Mouse (Mus musculus): ENCODE data around the gene Tdrd1. TPM values are rescaled to one million over a fixed set of nuclear protein-coding genes. Genes with fewer than 3 reads are reported as not detected.

The Tdrd1 gene
- polyA plus RNA-seq, 1 experiment: 0.04 TPM

GRCm38 (mm10) chr19:56897654-56898053, 71.6 kb downstream of the Tdrd1 start:
- DNase-seq: no peak
- Histone ChIP-seq H3K4me3 (replicated peaks; ENCODE audit: extremely low read depth, low read depth, low read length) (no peak overlapping the region), H3K4me1 (ENCODE audit: control insufficient read depth, insufficient read depth, low read length) (no peaks in the 10 kb centered on the region)
- TF ChIP-seq POLR2A (IDR thresholded peaks at IDR 0.05; ENCODE audit: borderline replicate concordance, extremely low read depth, low read depth, low read length) (no peak), CTCF (IDR thresholded peaks at IDR 0.05; ENCODE audit: insufficient read depth, low read length) (no peak)
- 87% methylated on average over 16 of the region's 16 CpGs for WGBS

GRCm38 (mm10) chr19:56904095-56904494, 78.1 kb downstream of the Tdrd1 start:
- TF ChIP-seq POLR2A (IDR thresholded peaks at IDR 0.05; ENCODE audit: borderline replicate concordance, extremely low read depth, low read depth, low read length) (no peak), CTCF (IDR thresholded peaks at IDR 0.05; ENCODE audit: insufficient read depth, low read length) (no peak)
- H3K4me1 ChIP-seq (ENCODE audit: control insufficient read depth, insufficient read depth, low read length): no peaks in the 10 kb centered on the region
- WGBS: 51% methylated on average over 3 of the region's 3 CpGs
- DNase-seq: no peak
- H3K4me3 ChIP-seq (replicated peaks; ENCODE audit: extremely low read depth, low read depth, low read length): no peak overlapping the region

- 77% methylated on average over 7 of the region's 7 CpGs for WGBS
- TF ChIP-seq POLR2A (IDR thresholded peaks at IDR 0.05; ENCODE audit: borderline replicate concordance, extremely low read depth, low read depth, low read length): no peak
- TF ChIP-seq CTCF (IDR thresholded peaks at IDR 0.05; ENCODE audit: insufficient read depth, low read length): no peak
- Histone ChIP-seq H3K4me3 (replicated peaks; ENCODE audit: extremely low read depth, low read depth, low read length) (no peak overlapping the region), H3K4me1 (ENCODE audit: control insufficient read depth, insufficient read depth, low read length) (no peaks in the 10 kb centered on the region)
- no peak for DNase-seq
Observed at GRCm38 (mm10) chr19:56905395-56905794, 79.4 kb downstream of the Tdrd1 start.

- no peak for DNase-seq
- no peak overlapping the region for H3K4me3 ChIP-seq (replicated peaks; ENCODE audit: extremely low read depth, low read depth, low read length)
- WGBS: 43% methylated on average over 3 of the region's 3 CpGs
- TF ChIP-seq CTCF (IDR thresholded peaks at IDR 0.05; ENCODE audit: insufficient read depth, low read length) (no peak), POLR2A (IDR thresholded peaks at IDR 0.05; ENCODE audit: borderline replicate concordance, extremely low read depth, low read depth, low read length) (no peak)
- no peaks in the 10 kb centered on the region for H3K4me1 ChIP-seq (ENCODE audit: control insufficient read depth, insufficient read depth, low read length)
Observed at GRCm38 (mm10) chr19:56907850-56908249, 81.8 kb downstream of the Tdrd1 start.

GRCm38 (mm10) chr19:56908472-56909270, 82.7 kb downstream of the Tdrd1 start:
- DNase-seq: no peak
- WGBS: 69% methylated on average over 17 of the region's 17 CpGs
- TF ChIP-seq CTCF (IDR thresholded peaks at IDR 0.05; ENCODE audit: insufficient read depth, low read length) (peak; percentile 82), POLR2A (IDR thresholded peaks at IDR 0.05; ENCODE audit: borderline replicate concordance, extremely low read depth, low read depth, low read length) (no peak)
- H3K4me1 ChIP-seq (ENCODE audit: control insufficient read depth, insufficient read depth, low read length): no peaks in the 10 kb centered on the region
- H3K4me3 ChIP-seq (replicated peaks; ENCODE audit: extremely low read depth, low read depth, low read length): no peak overlapping the region

GRCm38 (mm10) chr19:56910561-56910960, 84.6 kb downstream of the Tdrd1 start:
- Histone ChIP-seq H3K4me1 (ENCODE audit: control insufficient read depth, insufficient read depth, low read length) (no peaks in the 10 kb centered on the region), H3K4me3 (replicated peaks; ENCODE audit: extremely low read depth, low read depth, low read length) (no peak overlapping the region)
- WGBS: 72% methylated on average over 11 of the region's 11 CpGs
- no peak for DNase-seq
- no peak for TF ChIP-seq CTCF (IDR thresholded peaks at IDR 0.05; ENCODE audit: insufficient read depth, low read length)
- TF ChIP-seq POLR2A (IDR thresholded peaks at IDR 0.05; ENCODE audit: borderline replicate concordance, extremely low read depth, low read depth, low read length): no peak

- TF ChIP-seq CTCF (IDR thresholded peaks at IDR 0.05; ENCODE audit: insufficient read depth, low read length) (no peak), POLR2A (IDR thresholded peaks at IDR 0.05; ENCODE audit: borderline replicate concordance, extremely low read depth, low read depth, low read length) (no peak)
- WGBS: 70% methylated on average over 4 of the region's 4 CpGs
- H3K4me1 ChIP-seq (ENCODE audit: control insufficient read depth, insufficient read depth, low read length): no peaks in the 10 kb centered on the region
- DNase-seq: no peak
- H3K4me3 ChIP-seq (replicated peaks; ENCODE audit: extremely low read depth, low read depth, low read length): no peak overlapping the region
Observed at GRCm38 (mm10) chr19:56913761-56914160, 87.8 kb downstream of the Tdrd1 start.

GRCm38 (mm10) chr19:56914658-56915057, 88.6 kb downstream of the Tdrd1 start:
- Histone ChIP-seq H3K4me3 (replicated peaks; ENCODE audit: extremely low read depth, low read depth, low read length) (no peak overlapping the region), H3K4me1 (ENCODE audit: control insufficient read depth, insufficient read depth, low read length) (no peaks in the 10 kb centered on the region)
- TF ChIP-seq POLR2A (IDR thresholded peaks at IDR 0.05; ENCODE audit: borderline replicate concordance, extremely low read depth, low read depth, low read length) (no peak), CTCF (IDR thresholded peaks at IDR 0.05; ENCODE audit: insufficient read depth, low read length) (no peak)
- no peak for DNase-seq
- 78% methylated on average over 3 of the region's 3 CpGs for WGBS

GRCm38 (mm10) chr19:56915084-56915483, 89.1 kb downstream of the Tdrd1 start:
- WGBS: 63% methylated on average over 6 of the region's 6 CpGs
- Histone ChIP-seq H3K4me1 (ENCODE audit: control insufficient read depth, insufficient read depth, low read length) (no peaks in the 10 kb centered on the region), H3K4me3 (replicated peaks; ENCODE audit: extremely low read depth, low read depth, low read length) (no peak overlapping the region)
- TF ChIP-seq POLR2A (IDR thresholded peaks at IDR 0.05; ENCODE audit: borderline replicate concordance, extremely low read depth, low read depth, low read length) (no peak), CTCF (IDR thresholded peaks at IDR 0.05; ENCODE audit: insufficient read depth, low read length) (no peak)
- peak; percentile 67 for DNase-seq

Other genes starting within 250 kb of the Tdrd1 start
- 81.9 and 120 TPM in 2 replicates for gene Adrb1, start 104.0 kb upstream of the Tdrd1 start, polyA plus RNA-seq (2012; rRNA removed)
- 5.6 and 7.5 TPM in 2 replicates for gene Ccdc186, start 4.0 kb upstream of the Tdrd1 start, polyA plus RNA-seq (2012; rRNA removed)
- gene Vwa2, start 48.0 kb downstream of the Tdrd1 start, polyA plus RNA-seq (2012; rRNA removed): 0.12 and 0.22 TPM in 2 replicates
- 7.0 and 10.0 TPM in 2 replicates for gene Afap1l2, start 182.0 kb downstream of the Tdrd1 start, polyA plus RNA-seq (2012; rRNA removed)

Data from lung, adult 2 months (tissue).